Mouse (Mus musculus) hindbrain, embryonic 13.5 days (tissue): Measurements from ENCODE around the gene Numbl. TPM values are rescaled to one million over a fixed set of nuclear protein-coding genes. Genes with fewer than 3 reads are reported as not detected.

Source experiments
- ATAC-seq: fragments of 200-750 bp; cut with Nextera tagmentation; 2 replicates; pipeline ENCODE4 v1.8.0; 2017; ENCODE audit warnings: moderate TSS enrichment; ENCODE audit not compliant: low FRiP score
- H3K27ac ChIP-seq: fragments of 300-500 bp; sonication (generic); 2 replicates; pipeline ENCODE4 v1.5.1; 2015; ENCODE audit warnings: inconsistent platforms, mild to moderate bottlenecking, moderate library complexity
- H3K27me3 ChIP-seq: fragments of 300-500 bp; sonication (generic); 2 replicates; pipeline ENCODE4 v1.6.1; 2015; ENCODE audit warnings: mild to moderate bottlenecking, inconsistent platforms
- H3K36me3 ChIP-seq: fragments of 300-500 bp; sonication (generic); 2 replicates; pipeline ENCODE4 v1.6.1; 2015; ENCODE audit warnings: mild to moderate bottlenecking, inconsistent platforms
- H3K4me1 ChIP-seq: fragments of 300-500 bp; sonication (generic); replicated peaks from 2 replicates; pipeline ENCODE4 v1.6.1; 2015; ENCODE audit warnings: inconsistent platforms
- H3K4me2 ChIP-seq: fragments of 300-500 bp; sonication (generic); 2 replicates; pipeline ENCODE4 v1.6.1; 2015; ENCODE audit warnings: inconsistent platforms, mild to moderate bottlenecking, moderate library complexity
- H3K4me3 ChIP-seq: fragments of 300-500 bp; sonication (generic); 2 replicates; pipeline ENCODE4 v1.5.1; 2015; ENCODE audit warnings: mild to moderate bottlenecking, inconsistent platforms
- H3K9ac ChIP-seq: fragments of 300-500 bp; sonication (generic); 2 replicates; pipeline ENCODE4 v1.6.1; 2015; ENCODE audit warnings: mild to moderate bottlenecking, inconsistent platforms
- H3K9me3 ChIP-seq: fragments of 300-500 bp; sonication (generic); 2 replicates; pipeline ENCODE4 v1.6.1; 2016; ENCODE audit warnings: inconsistent platforms
- WGBS: fragments of 180-500 bp; shearing (Covaris S2); methylation state at CpG from one replicate; pipeline ENCODE4 v1.1.7; 2015; 5-methylcytosine and 5-hydroxymethylcytosine counted together
- polyA plus RNA-seq: library from polyadenylated mRNA; unstranded; fragments of >200 nt; fragmentation: Nextera tagmentation; extraction: Ambion mirVana; gene quantifications from 2 replicates; pipeline ENCODE4 v1.2.1, GENCODE M21; 2015

The Numbl gene
- polyA plus RNA-seq, 1 experiment from 2014 or later, result 48.4 TPM

DNA sequence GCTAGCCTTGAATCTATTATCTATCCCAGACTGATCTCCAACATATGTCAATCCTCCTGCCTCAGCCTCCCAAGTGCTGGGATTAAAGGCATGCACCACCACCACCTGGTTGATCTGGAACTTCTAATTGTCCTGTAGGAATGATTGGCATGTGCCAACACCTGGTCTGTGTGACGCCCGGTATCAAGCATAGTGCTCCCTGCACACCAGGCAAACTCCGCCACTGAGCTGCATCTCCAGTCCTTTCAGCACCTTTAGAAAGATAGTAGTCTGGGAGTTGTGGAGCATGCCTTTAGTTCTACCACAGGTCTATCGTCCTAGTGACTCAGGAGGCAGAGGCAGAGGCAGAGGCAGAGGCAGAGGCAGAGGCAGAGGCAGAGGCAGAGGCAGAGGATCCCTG lies 42.1 kb downstream of the Numbl start:
- WGBS, result 87% methylated on average over 4 of the region's 4 CpGs

DNA sequence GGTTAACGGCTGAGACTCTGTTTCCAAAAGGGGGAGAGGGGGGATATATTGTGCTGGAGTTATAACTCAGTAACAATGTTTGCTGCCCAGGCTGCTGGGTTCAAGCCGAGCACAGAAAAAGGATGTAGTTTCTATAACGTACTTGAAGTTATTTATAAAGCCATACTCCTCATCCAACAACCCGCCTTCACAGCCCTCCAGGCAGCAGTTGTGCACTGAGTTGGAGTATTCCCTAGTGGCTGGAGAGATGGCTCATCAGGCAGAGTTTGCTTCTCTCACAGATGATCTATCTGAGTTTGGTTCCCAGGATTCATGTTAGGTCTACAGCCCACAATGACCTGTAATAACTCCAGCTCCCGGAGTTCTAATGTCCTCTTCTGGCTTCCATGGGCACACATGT lies 42.6 kb downstream of the Numbl start:
- WGBS, result 78% methylated on average over 5 of the region's 5 CpGs
- peaks cover 16% of the 10 kb centered on the region; the same call in 1 of the 2 replicates for H3K27me3 ChIP-seq
- no peaks in the 10 kb centered on the region for H3K36me3 ChIP-seq
- H3K4me2 ChIP-seq, result no peak overlapping the region
- no peak overlapping the region for H3K9ac ChIP-seq
- ATAC-seq, result no peak
- H3K27ac ChIP-seq, result no peak overlapping the region
- no peaks in the 10 kb centered on the region for H3K9me3 ChIP-seq
- H3K4me1 ChIP-seq, result no peaks in the 10 kb centered on the region
- H3K4me3 ChIP-seq, result no peak overlapping the region

More for the DNA sequence above, 42.1 kb downstream of the Numbl start:
- Histone ChIP-seq H3K9ac (no peak overlapping the region), H3K27ac (no peak overlapping the region), H3K36me3 (no peaks in the 10 kb centered on the region), H3K4me2 (no peak overlapping the region), H3K9me3 (no peaks in the 10 kb centered on the region), H3K27me3 (peaks cover 13% of the 10 kb centered on the region; the same call in 1 of the 2 replicates), H3K4me3 (no peak overlapping the region), H3K4me1 (no peaks in the 10 kb centered on the region)
- no peak for ATAC-seq

GRCm38 (mm10) chr7:27302172-27302571 lies 43.9 kb downstream of the Numbl start:
- Histone ChIP-seq H3K36me3 (no peaks in the 10 kb centered on the region), H3K27ac (no peak overlapping the region), H3K9me3 (no peaks in the 10 kb centered on the region), H3K4me3 (no peak overlapping the region), H3K27me3 (peaks cover 16% of the 10 kb centered on the region; the same call in 1 of the 2 replicates), H3K4me2 (no peak overlapping the region), H3K9ac (no peak overlapping the region), H3K4me1 (no peaks in the 10 kb centered on the region)
- 12% methylated on average over 11 of the region's 11 CpGs for WGBS
- no peak for ATAC-seq

DNA sequence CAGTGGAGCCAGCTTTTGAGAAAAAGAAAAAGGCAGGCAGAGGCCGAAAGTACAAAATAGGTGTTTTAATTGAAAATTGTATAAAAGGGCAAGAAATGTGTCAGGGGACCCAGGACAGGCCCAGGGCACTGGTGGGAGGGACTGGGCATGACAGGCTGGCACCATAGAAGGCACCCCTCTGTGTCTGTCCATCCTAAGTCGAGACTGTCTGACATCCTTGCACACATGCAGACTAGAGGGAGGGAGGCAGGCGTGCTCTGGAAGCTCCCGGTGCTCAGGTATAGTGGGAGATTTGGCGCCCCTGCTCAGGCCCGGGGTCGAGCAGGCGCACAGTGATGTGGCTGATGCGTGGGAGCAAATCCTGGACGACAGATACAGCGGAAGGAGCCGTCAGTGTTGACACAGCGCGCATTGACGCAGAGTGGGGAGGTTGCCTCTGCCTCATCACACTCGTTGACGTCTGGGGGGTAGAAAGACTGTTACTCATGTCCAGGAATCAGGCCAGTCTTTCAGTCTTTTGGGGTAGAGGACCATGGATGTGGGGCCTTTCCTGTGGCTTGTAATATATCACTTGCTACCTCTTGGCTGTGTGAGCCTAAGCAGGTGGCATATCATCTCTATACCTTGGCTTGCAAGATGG lies 47.0 kb downstream of the Numbl start:
- Histone ChIP-seq H3K27me3 (peaks cover 33% of the 10 kb centered on the region), H3K36me3 (no peaks in the 10 kb centered on the region), H3K4me2 (no peak overlapping the region), H3K4me3 (no peak overlapping the region), H3K9ac (no peak overlapping the region), H3K4me1 (peaks cover 11% of the 10 kb centered on the region), H3K9me3 (no peaks in the 10 kb centered on the region), H3K27ac (no peak overlapping the region)
- WGBS, result 86% methylated on average over 17 of the region's 17 CpGs
- ATAC-seq, result no peak

DNA sequence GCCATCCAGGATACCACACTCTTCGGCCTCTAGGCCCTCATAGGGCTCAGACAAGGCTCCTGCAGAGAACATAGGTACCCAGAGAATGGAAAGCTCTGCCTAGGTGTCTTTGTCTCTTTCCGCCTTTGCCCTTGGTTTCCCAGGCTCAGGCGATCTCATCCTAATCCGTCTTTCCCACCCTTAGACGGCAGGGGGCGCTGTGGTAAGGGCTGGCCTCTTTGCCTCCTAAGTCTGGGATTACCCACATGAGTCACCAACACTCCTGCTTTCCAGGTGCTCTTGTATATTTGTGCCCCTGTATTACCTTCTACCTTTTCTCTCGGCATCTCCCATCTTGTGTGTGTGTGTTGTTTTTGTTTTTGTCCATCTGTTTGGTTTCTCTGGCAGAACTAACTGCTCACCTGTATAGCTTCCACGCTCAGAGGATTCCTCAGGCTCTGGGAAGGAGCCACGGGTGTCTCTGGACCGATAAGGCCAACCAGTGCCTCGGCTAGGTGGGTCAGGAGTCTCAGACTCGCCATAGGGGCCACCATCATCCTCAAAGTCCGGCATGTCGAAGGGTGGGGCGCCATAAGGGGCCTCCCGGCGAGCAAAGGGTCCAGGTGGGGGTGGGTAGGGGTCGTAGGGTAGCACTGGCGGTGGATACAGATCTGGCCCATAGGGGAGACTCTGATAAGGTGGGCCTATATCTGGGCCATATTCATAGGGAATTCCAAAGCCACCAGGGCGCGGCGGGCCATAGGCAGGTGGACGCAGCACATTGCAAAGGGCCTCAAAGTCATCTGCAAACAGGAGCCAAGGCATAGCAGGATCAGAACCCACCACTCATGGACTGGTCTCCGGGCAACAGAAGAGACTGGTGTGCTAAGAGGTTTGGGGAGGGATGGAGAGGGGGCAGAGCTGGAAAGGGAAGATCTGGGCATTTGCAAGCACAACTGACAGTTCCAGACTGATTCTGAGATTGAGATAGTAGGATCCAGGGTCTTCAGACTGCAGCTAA lies 48.2 kb downstream of the Numbl start:
- H3K4me1 ChIP-seq, result peaks cover 17% of the 10 kb centered on the region
- no peaks in the 10 kb centered on the region for H3K36me3 ChIP-seq
- H3K9ac ChIP-seq, result no peak overlapping the region
- no peak overlapping the region for H3K4me3 ChIP-seq
- peaks cover 43% of the 10 kb centered on the region for H3K27me3 ChIP-seq
- no peaks in the 10 kb centered on the region for H3K9me3 ChIP-seq
- ATAC-seq, result no peak
- H3K27ac ChIP-seq, result no peak overlapping the region
- WGBS, result 78% methylated on average over 24 of the region's 24 CpGs
- H3K4me2 ChIP-seq, result no peak overlapping the region

- Histone ChIP-seq H3K4me1 (peaks cover 17% of the 10 kb centered on the region), H3K9me3 (no peaks in the 10 kb centered on the region), H3K4me3 (no peak overlapping the region), H3K9ac (no peak overlapping the region), H3K27ac (no peak overlapping the region), H3K36me3 (no peaks in the 10 kb centered on the region), H3K27me3 (peaks cover 47% of the 10 kb centered on the region), H3K4me2 (no peak overlapping the region)
- no peak for ATAC-seq
- 63% methylated on average over 9 of the region's 9 CpGs for WGBS
Observed at GRCm38 (mm10) chr7:27307551-27307950, 49.3 kb downstream of the Numbl start.

GRCm38 (mm10) chr7:27308821-27309549 lies 50.8 kb downstream of the Numbl start:
- Histone ChIP-seq H3K9me3 (peaks cover 7% of the 10 kb centered on the region; the same call in 1 of the 2 replicates), H3K4me3 (peak overlapping the region; percentile 29), H3K9ac (0 out of 2 replicates have a peak overlapping the region, but pooled peaks have one; percentile 53), H3K4me1 (peaks cover 17% of the 10 kb centered on the region), H3K27me3 (peaks cover 44% of the 10 kb centered on the region), H3K4me2 (peak overlapping the region; percentile 55), H3K36me3 (peaks cover under 1% of the 10 kb centered on the region; the same call in 1 of the 2 replicates), H3K27ac (no peak overlapping the region)
- ATAC-seq, result no peak
- WGBS, result 9% methylated on average over 28 of the region's 28 CpGs

DNA sequence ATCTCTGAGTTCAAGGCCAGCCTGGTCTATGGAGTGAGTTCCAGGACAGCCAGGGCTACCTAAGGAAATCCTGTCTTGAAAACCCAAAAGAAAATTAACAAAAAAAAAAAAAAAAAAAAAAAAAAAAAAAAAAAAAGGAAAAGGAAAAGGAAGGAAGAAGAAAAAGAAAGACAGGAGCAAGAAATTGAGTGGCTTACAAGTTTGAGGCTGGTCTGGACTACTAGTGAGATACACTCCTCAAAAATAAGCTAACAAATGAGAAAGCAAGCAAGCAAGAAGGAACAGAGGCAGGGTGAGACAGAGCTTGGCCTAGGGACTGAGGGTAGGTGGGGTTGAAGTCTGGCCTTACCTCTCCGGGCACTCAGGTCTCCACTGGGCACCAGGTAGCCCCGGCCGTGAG lies 51.6 kb downstream of the Numbl start:
- H3K4me1 ChIP-seq, result peaks cover 17% of the 10 kb centered on the region
- 0 out of 2 replicates have a peak overlapping the region, but pooled peaks have one; percentile 62 for H3K9ac ChIP-seq
- ATAC-seq, result no peak
- H3K36me3 ChIP-seq, result peaks cover 4% of the 10 kb centered on the region; the same call in 1 of the 2 replicates
- no peak overlapping the region for H3K4me3 ChIP-seq
- no peak overlapping the region for H3K27ac ChIP-seq
- peaks cover 41% of the 10 kb centered on the region for H3K27me3 ChIP-seq
- 52% methylated on average over 3 of the region's 3 CpGs for WGBS
- H3K4me2 ChIP-seq, result peak overlapping the region; percentile 55
- H3K9me3 ChIP-seq, result peaks cover 11% of the 10 kb centered on the region; the same call in 1 of the 2 replicates

DNA sequence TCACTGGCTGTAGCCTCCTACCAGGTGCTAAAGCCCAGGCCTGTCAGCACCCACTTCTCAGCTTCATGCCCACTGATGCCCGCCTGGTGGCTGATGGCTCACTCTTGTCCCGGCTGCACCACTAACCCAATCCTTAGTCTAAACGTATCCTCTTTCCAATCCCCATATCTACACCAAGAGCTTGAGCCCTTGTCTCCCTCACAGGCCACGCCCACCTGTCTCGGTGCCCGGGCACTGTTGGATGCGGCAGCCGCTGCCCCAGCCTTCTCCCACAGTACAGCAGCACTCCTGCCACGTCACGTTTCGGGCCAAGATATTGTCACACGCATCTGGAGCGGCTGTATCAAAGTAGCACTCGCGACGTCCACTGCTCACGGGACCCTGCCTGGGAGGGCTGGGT lies 52.1 kb downstream of the Numbl start:
- peaks cover 11% of the 10 kb centered on the region; the same call in 1 of the 2 replicates for H3K9me3 ChIP-seq
- peak; percentile 43; the same call in 1 of the 2 replicates for ATAC-seq
- WGBS, result 3% methylated on average over 17 of the region's 17 CpGs
- H3K27me3 ChIP-seq, result peaks cover 37% of the 10 kb centered on the region
- H3K4me3 ChIP-seq, result peak overlapping the region; percentile 33
- peaks cover 17% of the 10 kb centered on the region for H3K4me1 ChIP-seq
- peak overlapping the region; percentile 62 for H3K9ac ChIP-seq
- H3K36me3 ChIP-seq, result peaks cover 4% of the 10 kb centered on the region; the same call in 1 of the 2 replicates
- peak overlapping the region; percentile 55 for H3K4me2 ChIP-seq
- no peak overlapping the region for H3K27ac ChIP-seq

DNA sequence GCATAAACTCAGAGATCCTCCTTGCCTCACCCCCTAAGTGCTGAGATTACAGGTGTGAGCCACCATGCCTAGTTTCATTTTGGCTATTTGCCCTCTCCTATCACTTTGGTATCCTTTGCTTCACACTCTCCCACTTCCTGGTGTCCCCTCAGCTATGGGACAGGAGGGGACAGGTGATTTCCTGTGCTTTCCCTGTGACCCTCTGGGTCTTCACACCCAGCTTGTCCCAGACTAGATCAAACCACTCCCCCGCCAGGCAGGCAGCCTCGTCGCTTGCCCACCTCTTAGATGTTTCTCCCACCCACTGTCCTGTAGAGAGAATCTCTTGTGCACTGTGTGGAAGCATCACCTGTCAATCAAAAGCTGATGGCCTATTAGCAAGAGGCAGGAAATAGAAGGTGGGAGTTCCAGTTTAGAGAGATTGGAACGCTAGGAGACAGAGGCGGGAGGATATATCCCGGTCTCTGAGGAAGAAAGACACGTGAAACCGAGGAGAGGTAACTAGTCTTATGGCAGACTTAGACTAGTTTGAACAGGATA lies 52.8 kb downstream of the Numbl start:
- Histone ChIP-seq H3K27me3 (peaks cover 34% of the 10 kb centered on the region), H3K9ac (0 out of 2 replicates have a peak overlapping the region, but pooled peaks have one; percentile 62), H3K27ac (no peak overlapping the region), H3K4me2 (peak overlapping the region; percentile 55), H3K9me3 (peaks cover 11% of the 10 kb centered on the region; the same call in 1 of the 2 replicates), H3K4me1 (peaks cover 17% of the 10 kb centered on the region), H3K4me3 (no peak overlapping the region), H3K36me3 (peaks cover 4% of the 10 kb centered on the region; the same call in 1 of the 2 replicates)
- 45% methylated on average over 8 of the region's 8 CpGs for WGBS
- no peak for ATAC-seq

GRCm38 (mm10) chr7:27311651-27312284 lies 53.5 kb downstream of the Numbl start:
- H3K9me3 ChIP-seq, result peaks cover 11% of the 10 kb centered on the region; the same call in 1 of the 2 replicates
- ATAC-seq, result no peak
- no peak overlapping the region for H3K27ac ChIP-seq
- H3K4me2 ChIP-seq, result no peak overlapping the region
- peaks cover 17% of the 10 kb centered on the region for H3K4me1 ChIP-seq
- WGBS, result 94% methylated on average over 12 of the region's 12 CpGs
- H3K27me3 ChIP-seq, result peaks cover 34% of the 10 kb centered on the region
- no peak overlapping the region for H3K9ac ChIP-seq
- peaks cover 4% of the 10 kb centered on the region; the same call in 1 of the 2 replicates for H3K36me3 ChIP-seq
- no peak overlapping the region for H3K4me3 ChIP-seq
